Mouse (Mus musculus) embryonic facial prominence, embryonic 11.5 days (tissue): ENCODE results near the gene E130309D02Rik. TPM values are rescaled to one million over a fixed set of nuclear protein-coding genes. Genes with fewer than 3 reads are reported as not detected.
A peak's percentile ranks its signal among the peaks of the same experiment; 100 is the strongest.

Source experiments
- ATAC-seq: fragments of 200-750 bp; cut with Nextera tagmentation; replicated peaks from 2 replicates; pipeline ENCODE4 v1.8.0; 2017; ENCODE audit warnings: low read depth; ENCODE audit not compliant: insufficient number of reproducible peaks, low FRiP score, low TSS enrichment
- DNase-seq: peaks from one replicate; pipeline ENCODE4 v3.0.0-alpha.2; 2015; ENCODE audit warnings: low spot score
- H3K27ac ChIP-seq: fragments of 300-500 bp; sonication (generic); replicated peaks from 2 replicates; pipeline ENCODE4 v1.5.1; 2014; ENCODE audit warnings: mild to moderate bottlenecking, low read depth, low read length, control low read depth
- H3K27me3 ChIP-seq: fragments of 300-500 bp; sonication (generic); 2 replicates; pipeline ENCODE4 v1.6.1; 2014; ENCODE audit warnings: mild to moderate bottlenecking, low read length, moderate library complexity, mixed read lengths; ENCODE audit not compliant: control insufficient read depth, insufficient read depth
- H3K36me3 ChIP-seq: fragments of 300-500 bp; sonication (generic); replicated peaks from 2 replicates; pipeline ENCODE4 v1.6.1; 2014; ENCODE audit warnings: low read depth, mild to moderate bottlenecking, low read length, moderate library complexity, mixed read lengths; ENCODE audit not compliant: control insufficient read depth, insufficient read depth
- H3K4me1 ChIP-seq: fragments of 300-500 bp; sonication (generic); 2 replicates; pipeline ENCODE4 v1.6.1; 2014; ENCODE audit warnings: low read length, mixed read lengths; ENCODE audit not compliant: control insufficient read depth, insufficient read depth
- H3K4me2 ChIP-seq: fragments of 300-500 bp; sonication (generic); 2 replicates; pipeline ENCODE4 v1.6.1; 2014; ENCODE audit warnings: low read depth, mild to moderate bottlenecking, control low read depth, low read length, moderate library complexity
- H3K4me3 ChIP-seq: fragments of 300-500 bp; sonication (generic); 2 replicates; pipeline ENCODE4 v1.5.1; 2014; ENCODE audit warnings: low read depth, low read length, control low read depth
- H3K9ac ChIP-seq: fragments of 300-500 bp; sonication (generic); replicated peaks from 2 replicates; pipeline ENCODE4 v1.6.1; 2014; ENCODE audit warnings: mild to moderate bottlenecking, control low read depth, low read length
- H3K9me3 ChIP-seq: fragments of 300-500 bp; sonication (generic); replicated peaks from 2 replicates; pipeline ENCODE4 v1.6.1; 2016; ENCODE audit warnings: mild to moderate bottlenecking, low read length, inconsistent platforms, mixed read lengths; ENCODE audit not compliant: control insufficient read depth
- WGBS: fragments of 180-500 bp; shearing (Covaris S2); extraction: QIAGEN DNeasy Blood & Tissue Kit; methylation state at CpG from one replicate; pipeline ENCODE4 v1.1.7; 2014; 5-methylcytosine and 5-hydroxymethylcytosine counted together
- polyA plus RNA-seq: library from polyadenylated mRNA; unstranded; fragments of >200 nt; fragmentation: Nextera tagmentation; extraction: Ambion mirVana; gene quantifications from 2 replicates; pipeline ENCODE4 v1.2.1, GENCODE M21; 2014

The E130309D02Rik gene
- polyA plus RNA-seq, 1 experiment from 2014 or later, result 35.5 TPM

DNA sequence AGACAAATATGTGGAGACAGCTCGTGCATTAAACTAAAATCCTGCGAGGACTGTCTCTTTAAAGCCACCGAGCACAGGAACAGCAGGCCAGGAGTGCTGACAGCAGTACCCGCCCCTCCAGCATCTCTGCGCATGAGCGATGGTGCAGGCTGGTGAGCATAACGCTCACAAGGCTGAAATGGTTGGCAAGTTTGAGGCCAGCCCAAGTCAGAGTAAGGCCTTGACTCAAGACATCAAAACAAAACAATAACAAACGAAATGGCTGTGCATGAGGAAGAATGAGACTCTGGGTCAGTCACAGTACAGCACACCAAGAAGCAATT is 2.1 kb upstream of the E130309D02Rik start:
- ATAC-seq, result no peak
- H3K4me2 ChIP-seq, result no peak overlapping the region
- no peak overlapping the region for H3K9ac ChIP-seq
- H3K4me3 ChIP-seq, result no peak overlapping the region
- H3K27me3 ChIP-seq, result no peaks in the 10 kb centered on the region
- no peak for DNase-seq
- H3K9me3 ChIP-seq, result no peaks in the 10 kb centered on the region
- no peaks in the 10 kb centered on the region; the same call in 1 of the 2 replicates for H3K4me1 ChIP-seq
- peaks cover 2% of the 10 kb centered on the region; the same call in 1 of the 2 replicates for H3K36me3 ChIP-seq
- H3K27ac ChIP-seq, result no peak overlapping the region
- WGBS, result 87% methylated on average over 8 of the region's 8 CpGs

DNA sequence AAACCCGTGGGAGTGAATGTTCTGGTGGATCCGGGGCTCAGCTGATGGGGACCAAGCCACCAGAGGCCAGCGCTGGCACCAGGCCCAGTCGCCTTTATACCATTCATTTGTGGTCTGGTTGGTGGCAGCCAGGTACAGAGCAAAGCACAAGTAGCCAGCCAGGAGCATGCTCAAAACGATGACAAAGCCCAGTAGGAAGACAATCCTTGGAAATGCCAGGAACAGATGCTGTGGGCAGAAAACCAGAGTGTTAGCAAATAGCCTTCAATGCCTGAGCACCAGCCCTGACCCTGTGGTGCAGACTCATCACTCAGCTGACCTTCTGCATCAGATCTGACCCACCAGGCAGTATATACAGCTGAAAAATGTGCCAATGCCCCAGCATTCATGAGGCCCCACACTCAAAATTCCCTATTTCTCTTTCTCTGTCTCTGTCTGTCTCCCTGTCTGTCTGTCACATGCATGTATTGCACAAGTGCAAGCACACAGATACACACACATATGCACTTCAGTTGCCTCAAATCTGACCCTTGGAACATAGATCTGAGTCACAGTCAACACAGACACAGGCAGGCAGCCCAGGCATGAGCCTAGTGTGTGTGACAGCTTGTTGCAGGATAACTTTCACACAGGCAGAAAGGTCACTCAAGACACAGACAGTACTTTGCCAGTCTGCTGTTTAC is 1.6 kb upstream of the E130309D02Rik start:
- 92% methylated on average over 5 of the region's 5 CpGs for WGBS

DNA sequence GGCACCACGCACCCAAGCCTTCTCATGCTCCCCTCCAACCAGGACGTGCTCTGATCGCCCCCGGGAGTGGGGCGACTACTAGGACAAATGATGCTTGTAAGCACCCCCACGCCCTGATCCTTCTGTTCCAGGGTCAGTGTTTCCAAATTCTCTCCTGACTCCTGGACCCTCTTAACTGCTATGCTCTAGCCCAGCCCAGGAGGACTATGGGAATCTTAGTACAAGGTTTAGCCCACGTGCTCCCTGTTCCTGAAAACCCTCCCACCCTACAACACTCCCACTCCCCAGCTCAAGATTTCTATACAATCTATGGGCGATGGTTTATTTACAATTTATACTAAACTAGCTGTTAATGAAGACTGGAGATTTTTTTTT is 341 bp upstream of the E130309D02Rik start:
- ATAC-seq (peak; percentile 66), DNase-seq (peak; percentile 21)
- Histone ChIP-seq H3K4me1 (no peaks in the 10 kb centered on the region; the same call in none of the 2 replicates), H3K27ac (peak overlapping the region; percentile 85; the same call in 1 of the 2 replicates), H3K9ac (peak overlapping the region; percentile 99), H3K27me3 (no peaks in the 10 kb centered on the region), H3K4me2 (peak overlapping the region; percentile 83), H3K4me3 (peak overlapping the region; percentile 91), H3K9me3 (no peaks in the 10 kb centered on the region), H3K36me3 (peaks cover 8% of the 10 kb centered on the region)
- 13% methylated on average over 8 of the region's 8 CpGs for WGBS

More for the DNA sequence above, 1.6 kb upstream of the E130309D02Rik start:
- no peaks in the 10 kb centered on the region for H3K9me3 ChIP-seq
- H3K4me2 ChIP-seq, result no peak overlapping the region
- H3K9ac ChIP-seq, result no peak overlapping the region
- H3K4me3 ChIP-seq, result no peak overlapping the region
- H3K27me3 ChIP-seq, result no peaks in the 10 kb centered on the region
- H3K4me1 ChIP-seq, result no peaks in the 10 kb centered on the region; the same call in none of the 2 replicates
- ATAC-seq (no peak), DNase-seq (no peak)
- peaks cover 3% of the 10 kb centered on the region for H3K36me3 ChIP-seq
- H3K27ac ChIP-seq, result no peak overlapping the region

DNA sequence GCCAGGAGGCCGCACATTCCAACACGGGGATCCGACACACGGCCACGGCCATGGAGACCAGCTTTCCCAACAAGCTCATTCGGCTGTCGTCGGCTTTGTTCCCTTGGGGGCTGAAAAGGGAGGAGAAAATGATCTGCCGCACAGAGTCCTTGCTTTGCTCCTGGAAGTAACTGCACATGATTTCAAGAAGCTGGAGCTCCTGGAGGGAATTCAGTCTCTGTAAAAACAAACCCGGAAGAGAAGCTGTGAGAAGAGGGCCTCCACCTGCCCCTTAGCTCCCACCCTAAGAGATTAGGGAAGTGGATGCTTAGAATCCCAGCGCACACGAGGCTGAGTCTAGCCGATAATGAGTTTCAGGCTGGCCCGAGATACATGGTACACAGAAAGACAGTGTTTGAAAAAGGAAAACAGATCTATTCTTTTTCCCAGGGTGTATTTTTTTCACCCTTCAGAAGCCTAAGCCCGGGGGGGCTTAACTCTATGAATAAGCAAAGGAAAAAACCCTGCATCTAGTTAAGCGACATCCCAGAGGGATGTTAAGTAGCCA is 904 bp downstream of the E130309D02Rik start:
- peak overlapping the region; percentile 99 for H3K9ac ChIP-seq
- H3K27ac ChIP-seq, result peak overlapping the region; percentile 85; the same call in 1 of the 2 replicates
- 4% methylated on average over 16 of the region's 16 CpGs for WGBS
- H3K27me3 ChIP-seq, result no peaks in the 10 kb centered on the region
- peaks cover 14% of the 10 kb centered on the region for H3K36me3 ChIP-seq
- no peaks in the 10 kb centered on the region for H3K9me3 ChIP-seq
- no peak; the same call in 1 of the 2 replicates for ATAC-seq
- peak overlapping the region; percentile 91 for H3K4me3 ChIP-seq
- H3K4me1 ChIP-seq, result no peaks in the 10 kb centered on the region; the same call in none of the 2 replicates
- peak overlapping the region; percentile 83 for H3K4me2 ChIP-seq
- peak; percentile 49 for DNase-seq

DNA sequence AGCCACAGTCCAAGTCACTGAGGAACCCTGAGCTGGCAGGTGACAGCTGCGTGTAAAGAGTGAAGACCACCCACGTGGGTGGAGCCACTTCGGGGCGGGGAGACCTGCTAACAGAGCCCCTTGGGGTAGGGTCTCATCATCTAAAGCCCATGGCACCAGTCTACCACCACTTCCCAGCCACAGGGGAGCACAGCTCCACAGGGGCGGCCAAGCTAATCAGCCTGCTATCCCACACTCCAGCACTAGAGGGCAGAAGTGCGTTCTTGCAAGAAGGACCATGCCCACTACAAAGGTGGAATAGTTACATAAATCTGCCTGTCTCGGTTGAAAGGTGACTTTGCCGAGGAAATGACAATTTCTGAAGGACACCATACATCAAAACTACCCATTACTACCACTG is 3.3 kb downstream of the E130309D02Rik start:
- no peak overlapping the region for H3K4me2 ChIP-seq
- 73% methylated on average over 8 of the region's 8 CpGs for WGBS
- H3K27me3 ChIP-seq, result no peaks in the 10 kb centered on the region
- no peak overlapping the region for H3K27ac ChIP-seq
- peaks cover 21% of the 10 kb centered on the region for H3K36me3 ChIP-seq
- H3K4me3 ChIP-seq, result no peak overlapping the region
- no peaks in the 10 kb centered on the region; the same call in none of the 2 replicates for H3K4me1 ChIP-seq
- no peaks in the 10 kb centered on the region for H3K9me3 ChIP-seq
- peak; percentile 87 for DNase-seq
- no peak overlapping the region for H3K9ac ChIP-seq
- ATAC-seq, result no peak

DNA sequence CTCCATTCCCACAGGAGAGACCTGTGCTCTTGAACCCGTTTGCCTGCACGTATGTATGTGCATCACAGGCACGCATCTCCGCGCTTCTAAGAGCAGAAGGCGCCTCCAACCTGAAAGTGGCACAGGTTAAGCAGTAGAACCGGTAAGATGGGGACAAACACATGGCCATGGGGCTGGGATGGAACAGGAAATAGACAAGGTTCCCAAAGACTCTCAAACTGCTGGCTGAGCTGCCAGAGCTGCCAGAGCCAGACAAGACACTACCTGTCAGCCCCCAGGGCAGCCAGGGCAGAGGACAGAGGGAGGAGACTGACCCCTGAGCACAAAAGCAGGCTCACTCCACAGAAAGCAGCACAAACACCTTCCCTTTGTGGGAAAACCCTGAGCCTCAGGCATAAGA is 5.2 kb downstream of the E130309D02Rik start:
- Histone ChIP-seq H3K4me3 (no peak overlapping the region), H3K4me1 (no peaks in the 10 kb centered on the region; the same call in 1 of the 2 replicates), H3K4me2 (no peak overlapping the region), H3K27ac (no peak overlapping the region), H3K9me3 (no peaks in the 10 kb centered on the region), H3K9ac (no peak overlapping the region), H3K27me3 (no peaks in the 10 kb centered on the region), H3K36me3 (peaks cover 25% of the 10 kb centered on the region)
- DNase-seq (no peak), ATAC-seq (no peak)
- WGBS, result 97% methylated on average over 7 of the region's 7 CpGs

DNA sequence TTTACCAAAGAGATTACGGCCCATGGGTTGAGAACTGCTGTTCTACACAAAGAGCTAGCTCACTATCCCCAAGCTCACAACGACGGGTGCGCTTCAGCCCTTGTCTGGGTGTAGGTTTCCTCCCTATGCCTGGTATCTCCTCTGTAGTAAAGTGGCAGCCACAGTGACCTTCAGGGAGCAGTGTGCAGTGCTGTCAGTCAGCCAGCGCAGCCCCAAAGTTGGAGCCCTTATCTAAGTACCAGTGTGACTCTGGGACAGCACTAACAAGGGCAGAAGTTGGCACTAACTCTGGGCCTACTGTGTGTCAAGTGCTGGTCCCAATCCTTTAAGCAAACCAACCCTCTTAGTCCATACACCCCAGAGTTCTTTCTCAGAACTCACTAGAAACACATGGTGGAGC is 6.3 kb downstream of the E130309D02Rik start:
- Histone ChIP-seq H3K9ac (no peak overlapping the region), H3K27me3 (no peaks in the 10 kb centered on the region), H3K4me1 (no peaks in the 10 kb centered on the region; the same call in 1 of the 2 replicates), H3K36me3 (peaks cover 25% of the 10 kb centered on the region), H3K4me3 (no peak overlapping the region), H3K9me3 (no peaks in the 10 kb centered on the region), H3K4me2 (no peak overlapping the region), H3K27ac (no peak overlapping the region)
- WGBS, result 92% methylated on average over 5 of the region's 5 CpGs
- ATAC-seq (no peak), DNase-seq (no peak)

DNA sequence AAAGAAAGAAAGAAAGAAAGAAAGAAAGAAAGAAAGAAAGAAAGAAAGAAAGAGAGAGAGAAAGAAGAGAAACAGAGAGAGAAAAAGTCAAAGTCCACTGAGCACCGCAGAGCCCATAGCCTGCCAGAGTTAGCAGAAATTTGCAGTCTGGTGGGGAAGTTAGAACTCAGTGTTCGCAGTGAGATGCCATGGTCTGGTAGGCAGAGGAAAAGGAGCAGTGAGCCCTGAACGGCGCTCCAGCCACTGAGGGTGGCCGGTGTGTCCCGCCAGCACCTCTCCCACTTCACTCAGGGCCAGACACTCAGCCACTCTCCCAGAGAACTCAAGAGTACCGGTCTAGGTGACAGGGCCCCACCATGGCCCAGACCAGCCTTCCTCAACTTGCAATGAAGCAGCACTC is 10.9 kb downstream of the E130309D02Rik start:
- no peaks in the 10 kb centered on the region for H3K9me3 ChIP-seq
- no peaks in the 10 kb centered on the region for H3K27me3 ChIP-seq
- H3K4me3 ChIP-seq, result no peak overlapping the region
- peaks cover 16% of the 10 kb centered on the region for H3K36me3 ChIP-seq
- no peak overlapping the region for H3K4me2 ChIP-seq
- no peak for DNase-seq
- H3K27ac ChIP-seq, result no peak overlapping the region
- no peaks in the 10 kb centered on the region for H3K4me1 ChIP-seq
- no peak overlapping the region for H3K9ac ChIP-seq
- no peak; the same call in 1 of the 2 replicates for ATAC-seq
- 94% methylated on average over 7 of the region's 7 CpGs for WGBS
